Mouse (Mus musculus) embryonic fibroblast, embryonic 13.5 days (primary cell): ENCODE measurements around the gene Tigd2. TPM values are rescaled to one million over a fixed set of nuclear protein-coding genes. Genes with fewer than 3 reads are reported as not detected.

Source experiments
- H3K27ac ChIP-seq: 2 replicates; pipeline ENCODE4 v1.5.1; 2012; ENCODE audit warnings: low read length, control low read depth, inconsistent platforms; ENCODE audit not compliant: insufficient read depth
- H3K4me1 ChIP-seq: 2 replicates; pipeline ENCODE4 v1.6.1; 2011; ENCODE audit warnings: low read length; ENCODE audit not compliant: control insufficient read depth, insufficient read depth
- H3K4me3 ChIP-seq: 2 replicates; pipeline ENCODE4 v1.5.1; 2011; ENCODE audit warnings: mild to moderate bottlenecking, control low read depth, low read length; ENCODE audit not compliant: insufficient read depth
- CTCF ChIP-seq: IDR thresholded peaks from 2 replicates; pipeline ENCODE4 v1.5.1; 2011; ENCODE audit warnings: mild to moderate bottlenecking, control low read depth, low read length, moderate library complexity, borderline replicate concordance; ENCODE audit not compliant: insufficient read depth
- POLR2A ChIP-seq: IDR thresholded peaks from 2 replicates; pipeline ENCODE4 v1.6.1; 2011; ENCODE audit warnings: low read depth, mild to moderate bottlenecking, control low read depth, low read length, moderate library complexity
- polyA plus RNA-seq: library from polyadenylated mRNA; stranded (reverse); fragments of >200 nt; gene quantifications from 2 replicates; pipeline ENCODE4 v1.2.4, GENCODE M21; 2011; ENCODE audit warnings: low read depth; ENCODE audit not compliant: missing spikeins, insufficient read length

The Tigd2 gene
- polyA plus RNA-seq, 1 experiment = 9.2 TPM

GRCm38 (mm10) chr6:59249675-59250074 is 41.0 kb downstream of the Tigd2 start:
- H3K27ac ChIP-seq = no peak overlapping the region
- no peaks in the 10 kb centered on the region for H3K4me1 ChIP-seq
- H3K4me3 ChIP-seq = no peak overlapping the region
- no peak for TF ChIP-seq POLR2A
- no peak for TF ChIP-seq CTCF

GRCm38 (mm10) chr6:59250536-59250935 is 41.9 kb downstream of the Tigd2 start:
- TF ChIP-seq POLR2A = no peak
- TF ChIP-seq CTCF = no peak
- H3K4me1 ChIP-seq = no peaks in the 10 kb centered on the region
- H3K4me3 ChIP-seq = no peak overlapping the region
- no peak overlapping the region for H3K27ac ChIP-seq

GRCm38 (mm10) chr6:59255909-59256308 is 47.2 kb downstream of the Tigd2 start:
- TF ChIP-seq POLR2A (no peak), CTCF (no peak)
- H3K4me3 ChIP-seq = no peak overlapping the region
- H3K27ac ChIP-seq = no peak overlapping the region
- H3K4me1 ChIP-seq = no peaks in the 10 kb centered on the region

Other genes starting within 250 kb of the Tigd2 start
- 0.86 and 1.7 TPM in 2 replicates for gene Fam13a, start 184.3 kb upstream of the Tigd2 start, polyA plus RNA-seq
- 0.97 and 1.2 TPM in 2 replicates for gene Gprin3, start 217.4 kb downstream of the Tigd2 start, polyA plus RNA-seq